Mouse (Mus musculus) embryonic facial prominence, embryonic 11.5 days (tissue): ENCODE data around the gene Plekha7. TPM values are rescaled to one million over a fixed set of nuclear protein-coding genes. Genes with fewer than 3 reads are reported as not detected.

ENCODE experiments used
- ATAC-seq: fragments of 200-750 bp; cut with Nextera tagmentation; replicated peaks from 2 replicates; pipeline ENCODE4 v1.8.0; 2017; ENCODE audit warnings: low read depth; ENCODE audit not compliant: insufficient number of reproducible peaks, low FRiP score, low TSS enrichment
- DNase-seq: peaks from one replicate; pipeline ENCODE4 v3.0.0-alpha.2; 2015; ENCODE audit warnings: low spot score
- H3K27ac ChIP-seq: fragments of 300-500 bp; sonication (generic); replicated peaks from 2 replicates; pipeline ENCODE4 v1.5.1; 2014; ENCODE audit warnings: mild to moderate bottlenecking, low read depth, low read length, control low read depth
- H3K27me3 ChIP-seq: fragments of 300-500 bp; sonication (generic); 2 replicates; pipeline ENCODE4 v1.6.1; 2014; ENCODE audit warnings: mild to moderate bottlenecking, low read length, moderate library complexity, mixed read lengths; ENCODE audit not compliant: control insufficient read depth, insufficient read depth
- H3K36me3 ChIP-seq: fragments of 300-500 bp; sonication (generic); replicated peaks from 2 replicates; pipeline ENCODE4 v1.6.1; 2014; ENCODE audit warnings: low read depth, mild to moderate bottlenecking, low read length, moderate library complexity, mixed read lengths; ENCODE audit not compliant: control insufficient read depth, insufficient read depth
- H3K4me1 ChIP-seq: fragments of 300-500 bp; sonication (generic); 2 replicates; pipeline ENCODE4 v1.6.1; 2014; ENCODE audit warnings: low read length, mixed read lengths; ENCODE audit not compliant: control insufficient read depth, insufficient read depth
- H3K4me2 ChIP-seq: fragments of 300-500 bp; sonication (generic); 2 replicates; pipeline ENCODE4 v1.6.1; 2014; ENCODE audit warnings: low read depth, mild to moderate bottlenecking, control low read depth, low read length, moderate library complexity
- H3K4me3 ChIP-seq: fragments of 300-500 bp; sonication (generic); 2 replicates; pipeline ENCODE4 v1.5.1; 2014; ENCODE audit warnings: low read depth, low read length, control low read depth
- H3K9ac ChIP-seq: fragments of 300-500 bp; sonication (generic); replicated peaks from 2 replicates; pipeline ENCODE4 v1.6.1; 2014; ENCODE audit warnings: mild to moderate bottlenecking, control low read depth, low read length
- H3K9me3 ChIP-seq: fragments of 300-500 bp; sonication (generic); replicated peaks from 2 replicates; pipeline ENCODE4 v1.6.1; 2016; ENCODE audit warnings: mild to moderate bottlenecking, low read length, inconsistent platforms, mixed read lengths; ENCODE audit not compliant: control insufficient read depth
- WGBS: fragments of 180-500 bp; shearing (Covaris S2); extraction: QIAGEN DNeasy Blood & Tissue Kit; methylation state at CpG from one replicate; pipeline ENCODE4 v1.1.7; 2014; 5-methylcytosine and 5-hydroxymethylcytosine counted together
- polyA plus RNA-seq: library from polyadenylated mRNA; unstranded; fragments of >200 nt; fragmentation: Nextera tagmentation; extraction: Ambion mirVana; gene quantifications from 2 replicates; pipeline ENCODE4 v1.2.1, GENCODE M21; 2014

Gene Plekha7
- 3.6 and 5.8 TPM in 2 replicates for polyA plus RNA-seq

DNA sequence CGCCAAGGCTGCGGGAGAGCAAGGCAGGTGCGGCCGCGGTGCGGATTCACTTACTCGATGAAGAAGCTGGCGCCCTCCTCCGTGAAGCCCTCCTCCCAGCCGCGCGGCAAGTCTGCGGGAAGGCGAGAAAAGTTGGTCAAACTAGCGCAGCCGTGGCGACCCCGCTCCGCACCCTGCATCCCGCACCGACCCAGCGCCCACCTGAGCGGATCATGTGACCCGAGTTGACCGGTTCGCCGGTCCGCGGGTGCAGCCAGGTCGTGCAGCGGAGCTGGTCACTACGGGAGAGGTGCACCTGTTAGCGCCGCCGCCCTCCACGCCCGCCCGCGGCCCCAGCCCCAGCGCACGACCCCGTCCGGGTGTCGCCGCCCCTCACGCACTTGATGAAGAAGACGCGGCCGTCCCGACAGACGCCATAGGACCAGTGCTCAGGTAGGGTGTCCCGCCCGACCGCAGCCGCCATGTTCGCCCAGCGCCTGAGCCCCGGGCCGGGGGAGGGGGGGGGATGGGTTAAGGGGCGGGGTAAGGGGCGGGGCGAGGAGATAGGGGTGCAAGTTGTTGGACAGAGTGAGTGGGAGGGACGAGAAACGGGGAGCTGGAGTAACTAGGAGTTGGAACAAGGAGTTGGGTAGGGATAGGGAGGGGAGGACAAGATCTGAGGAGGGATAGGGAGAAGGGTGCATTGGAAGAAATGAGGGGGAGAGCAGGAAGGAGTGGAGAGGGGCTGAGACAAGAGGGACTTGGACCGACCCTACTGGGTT is at the start of gene Plekha7:
Gene Plekha7 (minus strand): TSS at position 506 of the 761 bp plus-strand sequence.
- Histone ChIP-seq H3K27me3 (peaks cover 5% of the 10 kb centered on the region; the same call in 1 of the 2 replicates), H3K4me2 (peak within 1 kb of the TSS; percentile 99), H3K9me3 (no peaks in the 10 kb centered on the region), H3K36me3 (no peaks in the 10 kb centered on the region), H3K4me1 (peaks cover 6% of the 10 kb centered on the region; the same call in 1 of the 2 replicates), H3K4me3 (peak within 1 kb of the TSS; percentile 74), H3K27ac (peak within 1 kb of the TSS; percentile 28; the same call in 1 of the 2 replicates), H3K9ac (peak within 1 kb of the TSS; percentile 61)
- under 1% methylated on average over 60 of the region's 65 CpGs for WGBS
- DNase-seq (peak; percentile 66), ATAC-seq (peak; percentile 73)

DNA sequence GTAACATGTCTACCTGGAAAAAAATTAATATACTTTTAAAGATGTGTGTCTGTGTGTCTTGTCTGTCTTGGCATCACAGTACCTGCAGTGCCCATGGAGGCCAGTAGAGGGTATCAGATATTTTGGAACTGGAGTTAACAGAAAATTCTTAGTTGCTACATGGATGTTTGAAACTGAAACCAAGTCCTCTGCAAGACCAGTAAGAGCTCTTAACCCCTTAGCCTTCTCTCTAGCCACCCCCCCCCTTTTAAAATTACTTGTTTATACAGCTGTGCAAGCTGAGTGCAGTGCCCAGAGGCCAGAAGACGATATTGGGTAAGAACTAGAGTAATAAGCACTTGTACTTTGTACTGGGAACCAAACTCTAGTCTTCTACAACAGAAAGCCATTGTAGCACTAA is 28.1 kb upstream of the Plekha7 start:
- Histone ChIP-seq H3K9ac (no peak overlapping the region), H3K36me3 (peaks cover 4% of the 10 kb centered on the region; the same call in 1 of the 2 replicates), H3K27me3 (no peaks in the 10 kb centered on the region), H3K9me3 (no peaks in the 10 kb centered on the region), H3K27ac (no peak overlapping the region), H3K4me1 (no peaks in the 10 kb centered on the region), H3K4me2 (no peak overlapping the region), H3K4me3 (no peak overlapping the region)
- 36% methylated on average over 1 of the region's 1 CpGs for WGBS
- no peak for ATAC-seq
- DNase-seq: peak; percentile 67

DNA sequence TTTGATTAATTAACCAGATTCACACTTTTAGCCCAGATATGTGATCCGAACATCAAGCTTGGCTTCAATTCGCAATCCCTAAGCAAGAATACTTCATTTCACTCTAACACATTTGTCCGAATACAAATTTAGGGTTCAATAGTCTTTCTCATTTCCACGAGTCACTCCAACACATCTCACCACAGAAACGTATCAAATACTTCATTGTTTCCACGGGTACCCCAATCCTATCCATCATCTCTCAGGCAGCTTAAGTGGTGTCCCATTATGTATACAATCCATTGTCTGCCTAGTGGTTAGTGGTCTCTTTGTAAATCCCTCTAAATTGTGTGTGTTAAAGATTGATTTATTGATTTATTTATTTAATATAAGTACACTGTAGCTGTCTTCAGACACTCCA is 27.0 kb upstream of the Plekha7 start:
- no peaks in the 10 kb centered on the region for H3K9me3 ChIP-seq
- peak overlapping the region; percentile 81 for H3K4me2 ChIP-seq
- ATAC-seq (no peak), DNase-seq (no peak)
- H3K36me3 ChIP-seq: peaks cover 10% of the 10 kb centered on the region
- no peaks in the 10 kb centered on the region for H3K27me3 ChIP-seq
- no peak overlapping the region for H3K27ac ChIP-seq
- no peak overlapping the region for H3K9ac ChIP-seq
- 82% methylated on average over 6 of the region's 6 CpGs for WGBS
- no peaks in the 10 kb centered on the region for H3K4me1 ChIP-seq
- H3K4me3 ChIP-seq: no peak overlapping the region; the same call in 1 of the 2 replicates

DNA sequence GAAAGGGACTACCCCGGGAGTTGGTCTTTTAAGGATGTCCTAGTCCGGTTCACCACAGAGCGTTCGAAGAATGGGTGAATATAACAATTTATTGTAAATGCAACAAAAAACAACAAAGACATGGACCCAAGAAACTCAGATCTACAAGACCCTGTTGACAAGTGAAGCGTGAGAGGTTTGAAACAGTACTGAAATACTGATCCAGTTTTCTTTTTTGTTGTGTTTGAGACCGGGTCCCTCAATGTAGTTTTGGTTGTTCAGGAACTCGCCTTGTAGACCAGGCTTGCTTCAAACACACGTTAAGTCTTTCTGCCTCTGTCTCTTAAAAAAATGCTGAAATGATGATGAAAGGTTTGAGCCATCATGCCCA is 26.5 kb upstream of the Plekha7 start:
- no peaks in the 10 kb centered on the region for H3K27me3 ChIP-seq
- H3K27ac ChIP-seq: no peak overlapping the region
- H3K36me3 ChIP-seq: peaks cover 9% of the 10 kb centered on the region
- no peak for DNase-seq
- no peaks in the 10 kb centered on the region for H3K4me1 ChIP-seq
- H3K4me2 ChIP-seq: peak overlapping the region; percentile 81
- H3K4me3 ChIP-seq: peak overlapping the region; percentile 81
- no peak; the same call in 1 of the 2 replicates for ATAC-seq
- WGBS: 25% methylated on average over 8 of the region's 8 CpGs
- H3K9ac ChIP-seq: peak overlapping the region; percentile 96
- no peaks in the 10 kb centered on the region for H3K9me3 ChIP-seq

DNA sequence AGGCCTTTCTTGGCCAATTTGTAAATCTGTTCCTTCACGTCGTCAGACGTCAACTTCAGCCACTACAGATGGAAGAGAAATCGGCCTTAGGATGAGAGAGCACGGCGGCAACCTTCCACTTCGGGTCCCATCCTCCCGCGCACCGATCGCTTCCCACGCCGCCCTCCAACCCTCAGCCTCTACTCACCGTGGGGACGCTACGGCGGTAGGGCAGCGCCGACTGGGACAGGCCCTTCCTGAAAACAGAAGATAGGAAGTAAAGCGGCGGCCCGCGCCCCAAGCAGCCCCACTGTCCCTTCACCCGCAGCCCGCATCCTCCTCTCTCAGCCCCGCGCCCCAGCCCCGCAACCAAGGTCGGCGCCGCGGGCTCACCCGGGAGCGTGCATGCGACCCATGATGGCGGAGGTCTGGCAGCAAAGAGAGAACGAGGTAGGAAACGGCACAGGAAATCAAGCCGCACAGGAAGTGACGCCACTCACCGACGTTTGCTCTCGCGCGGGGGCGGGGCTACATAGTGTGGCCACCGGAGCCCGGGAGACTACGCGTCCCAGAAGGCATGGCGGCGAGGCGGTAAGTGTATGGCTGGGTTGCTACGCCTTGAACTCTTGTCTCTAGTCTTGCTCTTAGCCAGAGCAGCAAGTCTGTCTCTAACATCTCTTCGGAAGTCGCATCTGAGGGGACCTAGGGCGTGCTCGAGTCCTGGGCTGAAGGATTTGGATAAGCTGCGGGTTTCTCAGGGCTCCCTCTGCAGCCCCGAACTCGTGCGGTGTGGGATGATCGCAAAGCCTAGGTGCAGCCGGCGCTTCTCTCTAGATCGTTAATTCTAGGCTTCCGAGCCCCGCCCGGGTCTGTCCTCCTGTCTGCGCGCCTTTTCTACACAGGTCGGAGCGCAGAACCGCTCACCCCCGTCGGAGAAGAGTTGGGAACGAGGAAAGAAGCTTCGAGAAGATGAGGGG is 25.8 kb upstream of the Plekha7 start, which contains the start of gene Rps13:
Gene Rps13 (minus strand): TSS at position 483 of the 956 bp plus-strand sequence.
- H3K36me3 ChIP-seq: peaks cover 9% of the 10 kb centered on the region
- H3K4me1 ChIP-seq: no peaks in the 10 kb centered on the region
- no peak within 1 kb of the TSS for H3K27ac ChIP-seq
- under 1% methylated on average over 78 of the region's 78 CpGs for WGBS
- H3K9ac ChIP-seq: peak within 1 kb of the TSS; percentile 96
- ATAC-seq (peak; percentile 97), DNase-seq (peak; percentile 98)
- H3K4me2 ChIP-seq: peak within 1 kb of the TSS; percentile 81
- H3K27me3 ChIP-seq: no peaks in the 10 kb centered on the region
- H3K9me3 ChIP-seq: no peaks in the 10 kb centered on the region
- H3K4me3 ChIP-seq: peak within 1 kb of the TSS; percentile 81

DNA sequence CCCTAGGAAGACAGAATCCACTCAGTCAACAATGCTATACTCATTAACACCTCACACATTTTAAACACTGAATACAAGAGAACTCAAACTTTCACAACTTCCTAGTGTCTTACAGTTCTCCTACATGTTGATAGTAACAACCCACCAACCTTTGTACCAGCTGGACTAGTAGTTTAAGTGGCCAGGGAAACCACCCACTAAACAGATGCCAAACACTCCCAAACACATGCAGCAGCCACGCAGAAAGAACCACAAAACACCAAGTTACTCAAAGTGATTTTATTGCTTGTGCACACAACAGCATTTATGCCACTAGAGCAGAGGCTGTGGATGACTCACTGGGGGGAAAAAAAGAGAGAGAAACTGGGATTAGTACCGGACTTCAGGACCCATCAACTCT is 23.1 kb upstream of the Plekha7 start:
- Histone ChIP-seq H3K4me1 (no peaks in the 10 kb centered on the region), H3K27me3 (no peaks in the 10 kb centered on the region), H3K4me3 (no peak overlapping the region), H3K9ac (no peak overlapping the region), H3K9me3 (no peaks in the 10 kb centered on the region), H3K27ac (no peak overlapping the region), H3K4me2 (no peak overlapping the region), H3K36me3 (peaks cover 9% of the 10 kb centered on the region)
- WGBS: 92% methylated on average over 2 of the region's 2 CpGs
- ATAC-seq (no peak), DNase-seq (no peak)

DNA sequence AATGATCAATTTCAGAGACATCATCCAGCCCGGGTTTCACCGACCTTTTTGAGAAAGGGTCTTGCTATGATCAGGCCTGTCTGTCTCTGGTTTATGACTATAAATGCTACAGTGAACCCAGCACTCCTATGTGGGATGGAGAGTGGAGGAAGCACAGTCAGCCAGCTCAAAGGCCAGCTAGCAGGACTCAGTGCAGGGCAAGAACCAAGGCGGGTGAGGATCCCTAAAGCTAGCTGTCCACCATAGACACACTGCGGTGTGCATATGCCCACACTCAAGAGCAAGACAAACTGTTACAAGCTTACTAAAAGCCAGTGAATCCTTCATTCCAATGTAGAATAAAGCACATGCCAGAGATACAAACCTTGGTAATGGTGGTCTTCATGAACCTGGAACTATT is 21.7 kb upstream of the Plekha7 start:
- Histone ChIP-seq H3K27me3 (no peaks in the 10 kb centered on the region), H3K4me1 (no peaks in the 10 kb centered on the region), H3K9ac (no peak overlapping the region), H3K4me3 (no peak overlapping the region), H3K36me3 (peaks cover 9% of the 10 kb centered on the region), H3K4me2 (no peak overlapping the region), H3K27ac (no peak overlapping the region), H3K9me3 (no peaks in the 10 kb centered on the region)
- ATAC-seq (no peak), DNase-seq (no peak)
- 93% methylated on average over 4 of the region's 4 CpGs for WGBS
